Mouse (Mus musculus) G1E (cell line): ENCODE results near the gene Tmem131l. TPM values are rescaled to one million over a fixed set of nuclear protein-coding genes. Genes with fewer than 3 reads are reported as not detected.

ENCODE experiments used
- ATAC-seq: 2 replicates; pipeline ENCODE4 v1.8.0; 2016; ENCODE audit warnings: mild to moderate bottlenecking; ENCODE audit not compliant: insufficient number of reproducible peaks, poor library complexity, low FRiP score, severe bottlenecking; ENCODE audit errors: extremely low read depth
- DNase-seq: peaks from one replicate; pipeline ENCODE4 v3.0.0; 2012; ENCODE audit warnings: low spot score
- H3K27me3 ChIP-seq: 2 replicates; pipeline ENCODE4 v1.6.1; 2012; ENCODE audit warnings: mild to moderate bottlenecking, low read length, inconsistent platforms; ENCODE audit not compliant: insufficient read depth
- H3K36me3 ChIP-seq: replicated peaks from 2 replicates; pipeline ENCODE3; 2012; ENCODE audit warnings: mild to moderate bottlenecking, inconsistent platforms
- H3K4me1 ChIP-seq: 2 replicates; pipeline ENCODE4 v1.6.1; 2012; ENCODE audit warnings: low read depth, low read length, inconsistent platforms, mixed read lengths; ENCODE audit not compliant: insufficient read depth
- H3K4me3 ChIP-seq: 2 replicates; pipeline ENCODE4 v1.5.1; 2012; ENCODE audit warnings: low read depth, mild to moderate bottlenecking, inconsistent platforms, low read length, moderate library complexity, mixed read lengths
- H3K9me3 ChIP-seq: replicated peaks from 2 replicates; pipeline ENCODE4 v1.6.1; 2012; ENCODE audit warnings: inconsistent platforms
- CTCF ChIP-seq: IDR thresholded peaks from 2 replicates; pipeline ENCODE4 v1.5.1; 2012; ENCODE audit warnings: low read depth, low read length, inconsistent platforms, mixed read lengths
- GATA1 ChIP-seq: IDR thresholded peaks from 2 replicates; pipeline ENCODE4 v1.6.1; 2012; ENCODE audit warnings: borderline replicate concordance, low read length, inconsistent platforms, mixed read lengths
- GATA2 ChIP-seq: IDR thresholded peaks from 2 replicates; pipeline ENCODE4 v1.6.1; 2012; ENCODE audit warnings: low read depth, low read length, inconsistent platforms, borderline replicate concordance
- POLR2AphosphoS5 ChIP-seq: IDR thresholded peaks from 2 replicates; pipeline ENCODE4 v1.6.1; 2012; ENCODE audit warnings: low read depth, low read length, inconsistent platforms; ENCODE audit not compliant: insufficient replicate concordance
- TAL1 ChIP-seq: conservative IDR thresholded peaks from 2 replicates; pipeline ENCODE4 v1.6.1; 2012; ENCODE audit warnings: low read depth, low read length, inconsistent platforms, mixed read lengths
- polyA plus RNA-seq: library from polyadenylated mRNA; stranded (reverse); fragments of >175 nt; gene quantifications from 2 replicates; pipeline ENCODE4 v1.2.3, GENCODE M21; 2012
- total RNA-seq, 2 experiments: library from RNA; stranded (forward) in 1 of 2; stranded (reverse) in 1 of 2; fragments of 200-1000 nt in 1 of 2; fragments of >200 nt in 1 of 2; fragmentation: Nextera tagmentation in 1 of 2; gene quantifications; 2 replicates each; pipeline ENCODE4 v1.2.3; 2014 to 2017

Gene Tmem131l
- total and polyA plus RNA-seq, 3 experiments, result 35.0 to 97.1 (median 43.4) TPM

DNA sequence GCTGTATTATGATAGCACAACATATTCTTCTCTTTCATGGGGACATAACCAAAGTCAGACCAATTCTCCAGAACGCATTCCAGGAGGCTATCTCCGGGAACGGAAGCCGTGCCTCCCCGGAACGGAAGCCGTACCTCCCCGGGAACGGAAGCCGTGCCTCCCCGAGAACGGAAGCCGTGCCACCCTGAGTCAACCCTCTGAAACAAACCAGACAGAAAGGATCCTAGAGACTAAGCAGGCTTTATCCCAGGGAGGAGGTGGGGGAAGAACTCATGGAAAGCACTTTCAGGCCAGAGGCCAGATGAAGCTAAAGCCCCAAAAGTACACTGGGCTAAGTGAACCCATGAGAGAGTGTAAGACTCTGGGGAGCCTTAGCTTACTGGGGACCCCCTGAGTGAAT lies 182.4 kb downstream of the Tmem131l start:
- H3K36me3 ChIP-seq, result no peaks in the 10 kb centered on the region
- H3K4me3 ChIP-seq, result no peak overlapping the region
- no peak for ATAC-seq

DNA sequence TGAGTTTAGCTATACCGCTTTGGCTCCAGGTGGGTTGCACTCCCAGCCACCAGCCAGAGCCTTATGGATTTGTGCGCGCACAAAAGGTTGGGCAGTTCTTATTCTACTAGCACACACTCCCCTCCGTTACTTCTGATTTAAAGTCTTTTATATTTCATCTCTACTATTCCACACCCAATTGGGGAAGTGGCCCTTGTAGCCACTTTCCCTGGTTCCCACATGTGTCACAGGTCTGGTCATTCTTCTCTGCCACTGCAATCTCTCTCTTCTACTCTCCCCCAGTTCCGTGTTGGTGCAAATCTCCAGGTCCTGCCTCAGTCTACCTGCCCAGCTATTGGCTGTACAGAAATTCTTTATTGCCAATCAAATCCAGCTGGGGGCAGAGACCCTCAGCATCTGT lies 184.3 kb downstream of the Tmem131l start:
- Histone ChIP-seq H3K36me3 (no peaks in the 10 kb centered on the region), H3K4me1 (no peaks in the 10 kb centered on the region), H3K9me3 (no peaks in the 10 kb centered on the region), H3K4me3 (no peak overlapping the region), H3K27me3 (no peaks in the 10 kb centered on the region)
- ATAC-seq (no peak), DNase-seq (no peak)
- TF ChIP-seq TAL1 (no peak), CTCF (no peak), GATA2 (no peak), POLR2AphosphoS5 (no peak), GATA1 (no peak)

More for the DNA sequence above, 182.4 kb downstream of the Tmem131l start:
- Histone ChIP-seq H3K4me1 (no peaks in the 10 kb centered on the region), H3K9me3 (no peaks in the 10 kb centered on the region), H3K27me3 (no peaks in the 10 kb centered on the region)
- no peak for DNase-seq
- TF ChIP-seq CTCF (no peak), GATA1 (no peak), GATA2 (no peak), TAL1 (no peak), POLR2AphosphoS5 (no peak)

DNA sequence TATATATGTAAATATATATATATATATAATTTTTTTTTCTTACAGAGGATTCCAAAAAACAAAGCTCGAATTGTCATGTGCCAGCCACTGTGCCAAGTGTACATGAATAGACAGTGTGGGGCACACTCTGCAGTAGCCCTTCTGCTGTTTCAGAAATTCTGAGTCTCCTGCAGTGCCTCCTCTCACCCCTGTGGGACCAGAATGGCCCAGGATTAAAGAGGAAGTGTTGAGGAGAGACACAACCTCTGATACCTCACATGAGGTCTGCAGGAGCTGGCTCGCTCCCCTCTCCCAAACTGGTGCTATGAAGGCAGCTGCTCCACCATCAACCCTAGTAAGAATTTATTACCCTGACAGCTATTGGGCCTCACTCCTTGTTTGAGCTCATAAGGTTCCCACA lies 190.6 kb downstream of the Tmem131l start:
- Histone ChIP-seq H3K27me3 (no peaks in the 10 kb centered on the region), H3K4me3 (no peak overlapping the region), H3K9me3 (no peaks in the 10 kb centered on the region), H3K4me1 (no peaks in the 10 kb centered on the region), H3K36me3 (no peaks in the 10 kb centered on the region)
- DNase-seq (no peak), ATAC-seq (no peak)
- TF ChIP-seq CTCF, result no peak

Other genes starting within 250 kb of the Tmem131l start
- gene Tlr2, start 198.4 kb downstream of the Tmem131l start, total RNA-seq (2014; fragmentation: Nextera tagmentation), result not detected in 2 replicates
- gene Tlr2, start 198.4 kb downstream of the Tmem131l start, total RNA-seq (2017), result 0.05 TPM in 1 of 2 replicates, not detected in the other
- gene Tlr2, start 198.4 kb downstream of the Tmem131l start, polyA plus RNA-seq, result not detected in 2 replicates
- 6.1 and 11.6 TPM in 2 replicates for gene Mnd1, start 115.6 kb upstream of the Tmem131l start, total RNA-seq (2014; fragmentation: Nextera tagmentation)
- gene Mnd1, start 115.6 kb upstream of the Tmem131l start, total RNA-seq (2017), result 22.5 and 23.5 TPM in 2 replicates
- 1.2 and 1.8 TPM in 2 replicates for gene Mnd1, start 115.6 kb upstream of the Tmem131l start, polyA plus RNA-seq
- gene Gm6525, start 133.9 kb upstream of the Tmem131l start, total RNA-seq (2014; fragmentation: Nextera tagmentation), result not detected in 2 replicates
- gene Gm6525, start 133.9 kb upstream of the Tmem131l start, total RNA-seq (2017), result 0.60 and 0.70 TPM in 2 replicates
- gene Gm6525, start 133.9 kb upstream of the Tmem131l start, polyA plus RNA-seq, result not detected in 2 replicates